Mouse (Mus musculus) hindbrain, embryonic 13.5 days (tissue): ENCODE results near the gene Defa31. TPM values are rescaled to one million over a fixed set of nuclear protein-coding genes. Genes with fewer than 3 reads are reported as not detected.
"Not testable (repeated sequence)": the region's sequence is repeated elsewhere in the genome, so short reads cannot be mapped to it uniquely, and the experiment has no call there.

Experiments
- ATAC-seq: fragments of 200-750 bp; cut with Nextera tagmentation; 2 replicates; pipeline ENCODE4 v1.8.0; 2017; ENCODE audit warnings: moderate TSS enrichment; ENCODE audit not compliant: low FRiP score
- H3K27ac ChIP-seq: fragments of 300-500 bp; sonication (generic); 2 replicates; pipeline ENCODE4 v1.5.1; 2015; ENCODE audit warnings: inconsistent platforms, mild to moderate bottlenecking, moderate library complexity
- H3K27me3 ChIP-seq: fragments of 300-500 bp; sonication (generic); 2 replicates; pipeline ENCODE4 v1.6.1; 2015; ENCODE audit warnings: mild to moderate bottlenecking, inconsistent platforms
- H3K36me3 ChIP-seq: fragments of 300-500 bp; sonication (generic); 2 replicates; pipeline ENCODE4 v1.6.1; 2015; ENCODE audit warnings: mild to moderate bottlenecking, inconsistent platforms
- H3K4me1 ChIP-seq: fragments of 300-500 bp; sonication (generic); replicated peaks from 2 replicates; pipeline ENCODE4 v1.6.1; 2015; ENCODE audit warnings: inconsistent platforms
- H3K4me2 ChIP-seq: fragments of 300-500 bp; sonication (generic); 2 replicates; pipeline ENCODE4 v1.6.1; 2015; ENCODE audit warnings: inconsistent platforms, mild to moderate bottlenecking, moderate library complexity
- H3K4me3 ChIP-seq: fragments of 300-500 bp; sonication (generic); 2 replicates; pipeline ENCODE4 v1.5.1; 2015; ENCODE audit warnings: mild to moderate bottlenecking, inconsistent platforms
- H3K9ac ChIP-seq: fragments of 300-500 bp; sonication (generic); 2 replicates; pipeline ENCODE4 v1.6.1; 2015; ENCODE audit warnings: mild to moderate bottlenecking, inconsistent platforms
- H3K9me3 ChIP-seq: fragments of 300-500 bp; sonication (generic); 2 replicates; pipeline ENCODE4 v1.6.1; 2016; ENCODE audit warnings: inconsistent platforms
- WGBS: fragments of 180-500 bp; shearing (Covaris S2); methylation state at CpG from one replicate; pipeline ENCODE4 v1.1.7; 2015; 5-methylcytosine and 5-hydroxymethylcytosine counted together
- polyA plus RNA-seq: library from polyadenylated mRNA; unstranded; fragments of >200 nt; fragmentation: Nextera tagmentation; extraction: Ambion mirVana; gene quantifications from 2 replicates; pipeline ENCODE4 v1.2.1, GENCODE M21; 2015

Defa31 gene
- not detected in 2 replicates for polyA plus RNA-seq

- not testable (repeated sequence) for ATAC-seq
- WGBS = no CpG with 5 or more reads among the region's 1 CpGs
Measured at GRCm38 (mm10) chr8:21191314-21191713, at the start of gene Defa31. Gene Defa31 (plus strand): TSS chr8:21191614.

GRCm38 (mm10) chr8:21161977-21162376 lies 29.4 kb upstream of the Defa31 start, which contains the start of gene Defa22:
Gene Defa22 (plus strand): TSS chr8:21162277.
- H3K4me3 ChIP-seq, H3K9ac ChIP-seq, H3K4me1 ChIP-seq, ATAC-seq, H3K27me3 ChIP-seq, H3K9me3 ChIP-seq, H3K27ac ChIP-seq, H3K36me3 ChIP-seq, H3K4me2 ChIP-seq: not testable (repeated sequence)
- WGBS = no CpG with 5 or more reads among the region's 1 CpGs

More at GRCm38 (mm10) chr8:21191314-21191713, at the start of gene Defa31:
- H3K9me3 ChIP-seq, H3K27me3 ChIP-seq, H3K4me3 ChIP-seq, H3K4me2 ChIP-seq, H3K27ac ChIP-seq, H3K36me3 ChIP-seq, H3K4me1 ChIP-seq, H3K9ac ChIP-seq: not testable (repeated sequence)

GRCm38 (mm10) chr8:21201261-21201660 lies 9.8 kb downstream of the Defa31 start, which contains the start of gene Gm15293:
Gene Gm15293 (plus strand): TSS chr8:21201561.
- not testable (repeated sequence) for H3K27me3 ChIP-seq, H3K9me3 ChIP-seq, ATAC-seq, H3K4me2 ChIP-seq, H3K9ac ChIP-seq, H3K27ac ChIP-seq, H3K4me1 ChIP-seq, H3K4me3 ChIP-seq, H3K36me3 ChIP-seq
- no CpG with 5 or more reads among the region's 1 CpGs for whole genome bisulfite sequencing

Other genes with a start within 250 kb of the Defa31 start
- gene AY761185, start 246.9 kb upstream of the Defa31 start, polyA plus RNA-seq = not detected in 2 replicates
- not detected in 2 replicates for gene Defa21, start 166.1 kb upstream of the Defa31 start, polyA plus RNA-seq
- gene Defa23, start 136.6 kb upstream of the Defa31 start, polyA plus RNA-seq = not detected in 2 replicates
- not detected in 2 replicates for gene Defa35, start 126.6 kb upstream of the Defa31 start, polyA plus RNA-seq
- gene Defa25, start 107.2 kb upstream of the Defa31 start, polyA plus RNA-seq = not detected in 2 replicates
- gene Gm14851, start 95.6 kb upstream of the Defa31 start, polyA plus RNA-seq = not detected in 2 replicates
- gene Defa30, start 57.0 kb upstream of the Defa31 start, polyA plus RNA-seq = not detected in 2 replicates
- not detected in 2 replicates for gene Defa22, start 29.3 kb upstream of the Defa31 start, polyA plus RNA-seq
- not detected in 2 replicates for gene Gm15293, start 9.9 kb downstream of the Defa31 start, polyA plus RNA-seq
- gene Gm15292, start 58.1 kb downstream of the Defa31 start, polyA plus RNA-seq = not detected in 2 replicates
- gene Defa27, start 123.9 kb downstream of the Defa31 start, polyA plus RNA-seq = not detected in 2 replicates
- gene Defa29, start 135.4 kb downstream of the Defa31 start, polyA plus RNA-seq = not detected in 2 replicates
- gene Defa2, start 186.9 kb downstream of the Defa31 start, polyA plus RNA-seq = not detected in 2 replicates
- not detected in 2 replicates for gene Defa33, start 200.2 kb downstream of the Defa31 start, polyA plus RNA-seq
- gene Defa36, start 235.8 kb downstream of the Defa31 start, polyA plus RNA-seq = not detected in 2 replicates